Mouse (Mus musculus) midbrain, embryonic 15.5 days (tissue): ENCODE data around the gene Cpne8. TPM values are rescaled to one million over a fixed set of nuclear protein-coding genes. Genes with fewer than 3 reads are reported as not detected.

Experiments used
- ATAC-seq: fragments of 200-750 bp; cut with Nextera tagmentation; replicated peaks from 2 replicates; pipeline ENCODE4 v1.8.0; 2017; ENCODE audit warnings: moderate TSS enrichment
- H3K27ac ChIP-seq: fragments of 300-500 bp; sonication (generic); 2 replicates; pipeline ENCODE4 v1.5.1; 2015; ENCODE audit warnings: mild to moderate bottlenecking, inconsistent platforms
- H3K27me3 ChIP-seq: fragments of 300-500 bp; sonication (generic); replicated peaks from 2 replicates; pipeline ENCODE4 v1.6.1; 2015; ENCODE audit warnings: inconsistent platforms
- H3K36me3 ChIP-seq: fragments of 300-500 bp; sonication (generic); replicated peaks from 2 replicates; pipeline ENCODE4 v1.6.1; 2015; ENCODE audit warnings: inconsistent platforms
- H3K4me1 ChIP-seq: fragments of 300-500 bp; sonication (generic); 2 replicates; pipeline ENCODE4 v1.6.1; 2015; ENCODE audit warnings: inconsistent platforms
- H3K4me2 ChIP-seq: fragments of 300-500 bp; sonication (generic); 2 replicates; pipeline ENCODE4 v1.6.1; 2015; ENCODE audit warnings: inconsistent platforms, mild to moderate bottlenecking, moderate library complexity
- H3K4me3 ChIP-seq: fragments of 300-500 bp; sonication (generic); 2 replicates; pipeline ENCODE4 v1.5.1; 2015; ENCODE audit warnings: mild to moderate bottlenecking, inconsistent platforms
- H3K9ac ChIP-seq: fragments of 300-500 bp; sonication (generic); 2 replicates; pipeline ENCODE4 v1.6.1; 2015; ENCODE audit warnings: mild to moderate bottlenecking, inconsistent platforms
- H3K9me3 ChIP-seq: fragments of 300-500 bp; sonication (generic); 2 replicates; pipeline ENCODE4 v1.6.1; 2016; ENCODE audit warnings: inconsistent platforms
- WGBS: fragments of 180-500 bp; shearing (Covaris S2); methylation state at CpG from one replicate; pipeline ENCODE4 v1.1.7; 2015; ENCODE audit warnings: mixed read lengths; 5-methylcytosine and 5-hydroxymethylcytosine counted together
- polyA plus RNA-seq: library from polyadenylated mRNA; unstranded; fragments of >200 nt; fragmentation: Nextera tagmentation; extraction: Ambion mirVana; gene quantifications from 2 replicates; pipeline ENCODE4 v1.2.1, GENCODE M21; 2015

Cpne8 gene
- polyA plus RNA-seq, 1 experiment from 2014 or later = 13.1 TPM

DNA sequence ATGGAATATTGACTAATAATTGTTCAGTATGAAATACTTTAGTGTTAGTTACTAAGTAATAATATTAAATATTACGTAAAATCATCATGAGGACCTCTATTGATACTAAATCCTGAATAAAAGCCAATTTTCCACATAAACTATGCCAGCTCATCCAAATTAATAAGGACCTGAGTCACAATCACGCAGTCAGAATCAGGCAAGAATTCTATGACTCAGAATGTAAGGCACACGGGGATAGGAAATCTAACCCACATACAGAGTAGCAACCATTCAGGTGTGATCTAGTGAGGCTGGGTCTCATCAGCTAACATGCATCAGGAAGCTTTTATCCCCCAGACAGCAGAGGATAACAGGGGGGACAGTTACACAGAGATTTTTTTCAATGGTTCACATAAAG is 72.1 kb downstream of the Cpne8 start:
- Histone ChIP-seq H3K4me1 (no peaks in the 10 kb centered on the region), H3K9ac (no peak overlapping the region), H3K4me3 (no peak overlapping the region), H3K36me3 (no peaks in the 10 kb centered on the region), H3K27ac (no peak overlapping the region), H3K9me3 (no peaks in the 10 kb centered on the region), H3K27me3 (no peaks in the 10 kb centered on the region), H3K4me2 (no peak overlapping the region)
- 88% methylated on average over 3 of the region's 3 CpGs for WGBS
- ATAC-seq = no peak

DNA sequence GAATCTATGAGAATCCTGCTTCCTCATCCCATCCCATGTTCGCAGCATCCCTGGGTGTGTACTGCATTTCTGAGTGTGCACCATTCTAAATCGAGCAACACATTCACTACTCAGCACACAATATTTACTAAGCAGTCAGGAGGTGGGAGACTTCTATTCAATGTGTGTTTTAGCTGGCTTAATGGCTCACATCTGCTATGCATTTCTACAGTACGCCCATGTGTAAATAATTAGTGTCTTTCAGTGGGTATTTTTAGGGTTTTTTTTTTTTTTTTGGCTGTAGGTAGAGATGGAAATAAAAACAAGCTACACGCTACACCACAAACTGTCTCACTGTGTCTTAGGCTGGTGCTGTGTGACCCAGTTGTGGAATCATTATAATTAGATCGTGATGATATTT is 75.6 kb downstream of the Cpne8 start:
- no peaks in the 10 kb centered on the region for H3K9me3 ChIP-seq
- no peaks in the 10 kb centered on the region for H3K27me3 ChIP-seq
- no peak for ATAC-seq
- no peak overlapping the region for H3K4me3 ChIP-seq
- no peaks in the 10 kb centered on the region for H3K4me1 ChIP-seq
- no peak overlapping the region for H3K9ac ChIP-seq
- WGBS = 82% methylated on average over 5 of the region's 5 CpGs
- no peaks in the 10 kb centered on the region for H3K36me3 ChIP-seq
- no peak overlapping the region for H3K4me2 ChIP-seq
- no peak overlapping the region for H3K27ac ChIP-seq

DNA sequence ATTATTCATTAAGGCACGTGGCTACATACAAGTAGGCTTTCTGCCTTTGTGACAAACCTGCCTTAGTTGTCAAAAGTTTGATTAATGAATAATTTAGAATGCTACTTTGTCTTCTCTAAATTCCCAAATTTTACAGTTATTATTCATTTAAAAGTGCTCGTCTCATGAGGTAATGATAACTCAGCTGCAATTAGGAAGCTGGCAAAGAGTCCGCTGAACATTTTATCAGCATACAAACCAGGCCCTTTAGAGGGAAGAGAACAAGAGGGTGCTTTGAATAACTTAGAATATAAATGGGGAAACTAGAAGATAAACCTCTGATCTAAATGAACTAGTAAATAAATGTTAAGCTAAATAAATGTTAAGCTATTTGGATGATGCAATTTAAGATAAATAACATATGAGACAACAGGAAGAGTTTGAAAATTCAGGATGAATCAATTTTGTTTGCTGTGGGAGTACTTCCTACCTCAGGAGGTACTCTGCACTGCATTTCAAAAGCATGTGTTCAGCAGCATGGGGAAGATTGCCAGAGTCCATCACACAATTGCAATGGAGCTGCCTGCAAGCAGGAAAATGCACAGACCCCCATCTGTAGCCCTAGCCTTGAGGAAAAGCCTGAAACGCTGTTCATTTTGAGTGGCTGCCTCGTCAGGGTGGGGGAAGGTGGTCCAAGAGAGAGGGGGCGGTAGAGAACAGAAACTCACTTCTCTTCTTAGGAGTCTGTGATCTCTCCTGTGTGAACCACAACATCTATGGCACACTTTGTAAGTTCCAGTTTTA is 81.3 kb downstream of the Cpne8 start:
- Histone ChIP-seq H3K36me3 (no peaks in the 10 kb centered on the region), H3K4me2 (no peak overlapping the region), H3K4me3 (no peak overlapping the region), H3K27me3 (no peaks in the 10 kb centered on the region), H3K9me3 (no peaks in the 10 kb centered on the region), H3K4me1 (no peaks in the 10 kb centered on the region), H3K27ac (no peak overlapping the region), H3K9ac (no peak overlapping the region)
- no peak for ATAC-seq
- WGBS = 61% methylated on average over 6 of the region's 6 CpGs

DNA sequence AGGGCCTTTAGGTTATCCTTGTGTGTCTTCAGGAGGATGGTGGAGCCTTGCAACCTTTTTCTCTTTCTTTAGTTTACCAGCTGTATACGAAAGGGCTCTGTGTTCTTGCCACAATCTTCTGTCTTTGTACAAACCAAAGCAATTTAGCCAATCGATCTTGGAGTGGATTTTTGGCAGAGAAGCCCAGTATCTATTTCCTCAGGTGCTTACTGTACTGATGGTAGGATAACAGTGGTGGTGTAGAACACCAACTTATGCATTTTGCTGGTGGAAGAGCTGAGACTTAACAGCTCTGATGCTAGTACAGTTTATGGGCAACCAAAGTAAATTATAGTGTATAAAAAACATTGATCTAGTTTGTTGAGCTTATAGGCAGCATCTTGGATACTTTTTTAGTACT is 83.6 kb downstream of the Cpne8 start:
- H3K4me1 ChIP-seq = no peaks in the 10 kb centered on the region
- no peak for ATAC-seq
- no peaks in the 10 kb centered on the region for H3K36me3 ChIP-seq
- no peak overlapping the region for H3K27ac ChIP-seq
- no peak overlapping the region for H3K4me2 ChIP-seq
- H3K9me3 ChIP-seq = no peaks in the 10 kb centered on the region
- no peaks in the 10 kb centered on the region for H3K27me3 ChIP-seq
- no peak overlapping the region for H3K4me3 ChIP-seq
- H3K9ac ChIP-seq = no peak overlapping the region
- 93% methylated on average over 2 of the region's 2 CpGs for WGBS

DNA sequence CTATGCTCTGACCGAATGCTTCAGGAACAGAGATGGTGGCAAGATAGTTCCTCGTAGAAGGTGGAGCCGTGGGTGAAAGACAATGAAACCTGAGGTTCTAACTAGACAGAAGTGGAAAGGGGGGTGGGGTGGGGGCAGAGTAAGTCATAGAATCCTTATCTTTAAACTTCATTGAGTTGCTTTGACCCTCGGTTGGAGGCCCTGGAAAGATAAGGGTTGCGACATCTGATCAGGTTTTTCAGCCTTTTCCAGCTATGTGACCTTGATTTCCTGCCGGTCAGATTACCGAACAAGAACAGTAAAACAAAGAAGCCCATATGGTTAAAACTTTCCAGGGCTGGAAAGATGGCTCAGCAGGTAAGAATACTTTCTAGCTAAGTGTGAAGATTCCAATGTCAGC is 89.6 kb downstream of the Cpne8 start:
- WGBS = 89% methylated on average over 7 of the region's 7 CpGs
- H3K27me3 ChIP-seq = no peaks in the 10 kb centered on the region

DNA sequence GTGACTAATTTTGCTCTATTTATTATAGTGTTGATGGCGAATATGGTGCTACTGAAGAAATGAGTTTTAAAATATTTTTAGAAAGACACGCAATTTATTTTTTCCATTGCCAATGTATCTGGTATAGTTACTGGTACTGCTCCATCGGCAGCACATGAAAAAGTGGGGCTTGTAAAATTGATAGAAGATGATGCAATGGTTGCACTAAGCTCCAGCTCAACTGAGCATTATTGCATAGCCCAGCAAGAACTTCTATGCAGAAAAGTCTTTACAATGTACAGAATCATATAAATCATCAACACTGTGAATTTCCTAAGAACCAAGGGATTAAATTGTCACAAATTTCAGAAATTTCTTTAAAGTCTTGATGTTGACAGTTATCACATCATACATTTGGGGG is 101.8 kb downstream of the Cpne8 start:
- 95% methylated on average over 3 of the region's 3 CpGs for WGBS
- H3K27ac ChIP-seq = no peak overlapping the region
- H3K27me3 ChIP-seq = no peaks in the 10 kb centered on the region
- H3K4me3 ChIP-seq = no peak overlapping the region
- H3K9me3 ChIP-seq = no peaks in the 10 kb centered on the region
- H3K4me2 ChIP-seq = no peak overlapping the region
- ATAC-seq = no peak
- no peak overlapping the region for H3K9ac ChIP-seq
- H3K36me3 ChIP-seq = no peaks in the 10 kb centered on the region
- H3K4me1 ChIP-seq = no peaks in the 10 kb centered on the region

More for the DNA sequence above, 89.6 kb downstream of the Cpne8 start:
- H3K9me3 ChIP-seq = no peaks in the 10 kb centered on the region
- no peak for ATAC-seq
- H3K9ac ChIP-seq = no peak overlapping the region
- H3K4me3 ChIP-seq = no peak overlapping the region
- H3K36me3 ChIP-seq = no peaks in the 10 kb centered on the region
- H3K27ac ChIP-seq = no peak overlapping the region
- no peaks in the 10 kb centered on the region for H3K4me1 ChIP-seq
- no peak overlapping the region for H3K4me2 ChIP-seq

DNA sequence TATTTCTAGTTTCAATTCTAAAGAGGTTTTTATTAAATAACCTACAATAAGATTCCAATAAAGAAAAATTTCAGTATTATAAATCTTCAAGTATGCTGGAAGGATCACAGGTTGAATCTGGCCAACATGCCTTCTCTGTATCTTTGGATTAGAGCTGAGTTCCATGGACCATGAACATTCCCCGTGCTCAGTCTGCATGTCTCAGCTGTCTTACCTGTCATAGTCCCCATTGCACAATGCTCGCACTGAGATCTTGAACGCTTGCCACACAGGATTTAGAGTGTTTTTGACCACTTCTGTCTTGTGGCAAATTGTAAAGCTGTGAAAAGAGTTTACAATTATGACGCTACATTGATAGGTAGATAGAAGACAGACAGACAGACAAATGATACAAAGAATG is 110.0 kb downstream of the Cpne8 start:
- 79% methylated on average over 4 of the region's 4 CpGs for WGBS
- Histone ChIP-seq H3K27me3 (no peaks in the 10 kb centered on the region), H3K4me2 (no peak overlapping the region), H3K36me3 (no peaks in the 10 kb centered on the region), H3K4me3 (no peak overlapping the region), H3K4me1 (no peaks in the 10 kb centered on the region), H3K9me3 (no peaks in the 10 kb centered on the region), H3K27ac (no peak overlapping the region), H3K9ac (no peak overlapping the region)
- no peak for ATAC-seq

DNA sequence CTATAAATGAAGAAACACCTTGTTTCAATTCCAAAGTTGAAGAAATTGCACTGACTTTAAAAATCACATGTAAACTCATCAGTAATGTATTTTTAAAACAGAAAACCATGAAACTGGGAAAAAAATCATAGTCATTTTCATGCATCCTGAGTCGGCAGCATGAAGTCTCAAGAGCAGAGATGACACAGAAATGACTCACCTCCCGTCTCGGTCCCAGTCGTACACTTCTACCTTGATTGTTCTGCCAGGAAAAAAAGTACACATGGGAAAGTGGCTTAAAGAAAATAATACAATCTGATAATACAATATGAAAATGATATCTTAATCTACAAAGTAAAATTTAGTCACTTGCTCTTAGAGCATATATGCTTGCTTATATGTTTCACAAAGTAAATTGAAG is 111.2 kb downstream of the Cpne8 start:
- H3K4me1 ChIP-seq = no peaks in the 10 kb centered on the region
- no peaks in the 10 kb centered on the region for H3K27me3 ChIP-seq
- H3K4me2 ChIP-seq = no peak overlapping the region
- no peak overlapping the region for H3K9ac ChIP-seq
- no peaks in the 10 kb centered on the region for H3K9me3 ChIP-seq
- no peaks in the 10 kb centered on the region for H3K36me3 ChIP-seq
- H3K27ac ChIP-seq = no peak overlapping the region
- WGBS = 85% methylated on average over 4 of the region's 4 CpGs
- no peak for ATAC-seq
- H3K4me3 ChIP-seq = no peak overlapping the region

DNA sequence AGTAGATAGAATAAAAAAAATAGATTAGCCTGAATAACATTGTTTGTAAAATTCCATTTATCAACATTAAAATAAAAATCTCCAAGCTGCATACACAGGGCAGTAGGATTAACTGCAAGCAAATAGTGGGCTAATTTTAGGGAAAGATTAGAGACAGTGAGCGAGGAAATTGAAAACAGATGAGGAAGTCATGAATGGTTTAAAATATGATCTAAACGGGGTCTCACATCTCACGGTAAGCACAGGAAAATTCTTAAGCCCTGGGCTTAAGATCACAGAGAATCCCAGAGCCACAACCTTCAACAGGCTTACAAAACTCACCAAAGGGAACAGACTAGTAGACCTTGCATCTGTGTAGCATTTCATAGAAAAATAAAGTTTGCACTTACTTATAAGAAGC is 115.2 kb downstream of the Cpne8 start:
- Histone ChIP-seq H3K27ac (no peak overlapping the region), H3K27me3 (no peaks in the 10 kb centered on the region), H3K4me1 (no peaks in the 10 kb centered on the region), H3K4me3 (no peak overlapping the region), H3K4me2 (no peak overlapping the region), H3K9me3 (no peaks in the 10 kb centered on the region), H3K36me3 (no peaks in the 10 kb centered on the region), H3K9ac (no peak overlapping the region)
- ATAC-seq = no peak
- 46% methylated on average over 3 of the region's 3 CpGs for WGBS

DNA sequence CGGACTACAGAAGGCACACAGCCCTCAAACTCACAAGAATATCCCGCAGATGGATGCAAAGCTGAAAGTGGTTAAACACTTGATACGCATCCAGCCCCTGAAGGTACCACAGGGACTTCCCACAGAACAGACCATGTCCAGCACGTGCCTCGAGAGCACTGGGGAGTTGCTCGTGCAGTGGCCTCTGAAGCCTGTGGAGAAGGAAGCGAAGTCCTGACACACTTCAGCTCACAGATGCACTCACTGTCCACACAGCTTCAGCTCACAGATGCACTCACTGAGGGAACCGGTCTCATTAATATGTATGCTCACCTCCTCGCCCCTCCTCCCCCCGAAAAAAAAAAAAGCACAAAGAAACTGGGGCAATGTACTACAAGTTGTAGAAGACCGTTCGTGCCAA is 117.6 kb downstream of the Cpne8 start:
- H3K9ac ChIP-seq = no peak overlapping the region
- H3K27me3 ChIP-seq = no peaks in the 10 kb centered on the region
- WGBS = 55% methylated on average over 12 of the region's 12 CpGs
- no peak for ATAC-seq
- no peak overlapping the region for H3K4me3 ChIP-seq
- no peaks in the 10 kb centered on the region for H3K36me3 ChIP-seq
- H3K4me1 ChIP-seq = no peaks in the 10 kb centered on the region
- no peaks in the 10 kb centered on the region for H3K9me3 ChIP-seq
- H3K4me2 ChIP-seq = no peak overlapping the region
- H3K27ac ChIP-seq = no peak overlapping the region

DNA sequence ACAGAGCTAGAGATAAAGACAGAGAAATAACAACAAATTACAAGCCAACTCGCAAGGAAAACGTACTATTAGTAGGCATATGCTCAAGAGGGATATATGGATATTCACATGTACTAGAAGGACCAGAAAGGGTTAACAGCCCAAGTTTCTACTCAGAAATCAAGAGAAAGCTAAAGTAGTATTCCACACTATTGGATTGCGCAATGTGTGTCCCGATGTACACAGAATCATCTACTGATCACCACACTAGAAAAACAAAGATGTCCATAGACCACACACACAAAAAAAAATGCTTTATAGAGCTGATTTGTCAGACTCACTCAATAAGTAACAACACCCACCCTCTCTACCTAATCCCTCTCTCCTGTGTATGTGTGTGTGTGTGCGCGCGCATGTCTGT is 130.6 kb downstream of the Cpne8 start:
- Histone ChIP-seq H3K9me3 (no peaks in the 10 kb centered on the region), H3K4me2 (no peak overlapping the region), H3K9ac (no peak overlapping the region), H3K4me3 (no peak overlapping the region), H3K27ac (no peak overlapping the region), H3K27me3 (no peaks in the 10 kb centered on the region), H3K4me1 (no peaks in the 10 kb centered on the region), H3K36me3 (no peaks in the 10 kb centered on the region)
- ATAC-seq = no peak
- 98% methylated on average over 7 of the region's 7 CpGs for WGBS

DNA sequence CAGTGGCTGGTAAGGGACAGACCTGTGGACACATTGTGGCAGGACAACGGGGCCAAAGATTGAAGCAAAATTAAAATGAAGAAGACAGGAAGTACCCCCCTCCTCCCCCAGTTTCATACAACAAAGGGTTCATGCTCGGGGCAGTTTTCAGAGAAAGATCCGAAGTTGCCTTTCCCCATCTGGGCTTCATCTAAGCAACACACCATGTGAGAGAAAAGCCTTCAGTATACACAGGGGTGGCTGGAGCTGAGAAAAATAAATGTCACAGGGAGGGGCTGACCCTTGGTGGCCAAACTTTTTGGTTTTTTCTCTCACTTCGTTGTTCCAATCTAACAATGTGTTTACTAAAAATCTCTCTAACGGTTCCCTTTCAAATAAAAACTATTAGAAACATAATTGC is 135.8 kb downstream of the Cpne8 start:
- H3K27ac ChIP-seq = no peak overlapping the region
- H3K4me1 ChIP-seq = no peaks in the 10 kb centered on the region
- WGBS = 86% methylated on average over 5 of the region's 5 CpGs
- no peak overlapping the region for H3K4me2 ChIP-seq
- H3K36me3 ChIP-seq = no peaks in the 10 kb centered on the region
- no peaks in the 10 kb centered on the region for H3K27me3 ChIP-seq
- no peaks in the 10 kb centered on the region for H3K9me3 ChIP-seq
- H3K9ac ChIP-seq = no peak overlapping the region
- ATAC-seq = no peak
- H3K4me3 ChIP-seq = no peak overlapping the region

DNA sequence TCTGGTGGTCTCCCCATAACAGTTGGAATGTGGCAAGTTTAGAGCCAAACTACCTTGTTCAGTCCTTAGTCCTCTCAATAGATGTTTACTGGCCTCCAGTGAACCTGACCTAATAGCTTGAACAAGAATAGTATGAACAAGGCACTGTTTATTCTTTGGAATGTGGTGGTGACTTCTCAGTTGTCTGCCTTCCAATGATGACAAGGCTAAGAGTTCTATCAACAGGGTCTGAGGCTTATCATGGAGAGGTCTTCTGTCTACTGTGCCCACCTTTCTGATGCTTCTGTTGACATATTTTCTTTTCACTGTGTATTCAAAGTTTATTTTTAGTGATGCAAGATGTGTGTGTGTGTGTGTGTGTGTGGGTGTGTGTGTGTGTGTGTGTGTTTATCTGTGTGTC is 137.1 kb downstream of the Cpne8 start:
- Histone ChIP-seq H3K9ac (no peak overlapping the region), H3K4me3 (no peak overlapping the region), H3K27ac (no peak overlapping the region), H3K4me2 (no peak overlapping the region), H3K36me3 (no peaks in the 10 kb centered on the region), H3K27me3 (no peaks in the 10 kb centered on the region), H3K9me3 (no peaks in the 10 kb centered on the region), H3K4me1 (no peaks in the 10 kb centered on the region)
- no peak for ATAC-seq
